Mouse (Mus musculus) mature B cell (primary cell): Measurements from ENCODE around the gene Stmn1.

Source experiments
- in situ Hi-C: fragments of 300-500 bp; cut with MboI; formaldehyde crosslinking; loops from 2 replicates; pipeline ENCODE4 v1.14.3; 2019

Gene Stmn1

DNA sequence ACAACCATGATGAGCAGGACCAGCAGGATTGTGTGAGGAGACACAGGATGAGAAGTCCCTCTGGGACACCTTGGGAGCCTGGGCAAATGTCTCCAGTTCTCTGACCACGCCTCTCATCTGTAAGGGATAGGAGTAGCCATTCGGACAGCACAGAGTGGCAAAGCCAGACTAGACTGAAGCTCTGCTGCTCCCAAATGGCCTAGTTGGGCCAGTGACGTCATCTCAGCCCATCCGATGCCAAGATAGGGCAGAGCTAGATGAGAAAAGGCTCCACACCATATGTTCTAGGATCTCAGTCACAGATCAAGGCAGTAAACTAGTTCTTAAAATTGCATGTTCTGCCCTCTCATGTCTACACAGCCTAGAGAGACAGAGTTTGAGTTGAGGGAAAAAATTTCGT lies 9.3 kb upstream of the Stmn1 start:
- in situ Hi-C loops, result no loop called here

DNA sequence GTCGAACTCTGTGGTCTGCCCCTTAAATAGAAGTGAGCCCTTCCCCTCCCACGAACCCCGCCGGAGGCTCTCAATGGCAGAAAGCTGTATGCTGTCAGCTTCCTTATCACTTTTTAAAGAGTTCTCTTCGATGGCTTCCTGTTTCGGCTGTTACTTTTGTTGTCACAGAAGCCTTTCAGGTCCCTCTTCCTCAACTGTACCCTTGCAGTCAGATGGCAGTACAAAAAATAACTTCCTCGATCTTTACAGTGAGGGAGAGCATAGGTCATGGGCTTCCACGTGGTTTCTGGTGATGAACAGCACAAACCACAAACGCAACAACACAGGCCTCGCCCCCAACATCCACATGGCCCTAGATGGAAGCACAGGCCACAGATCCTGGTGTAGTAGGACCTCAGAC lies 7.8 kb upstream of the Stmn1 start:
- in situ Hi-C loops, result no loop called here

DNA sequence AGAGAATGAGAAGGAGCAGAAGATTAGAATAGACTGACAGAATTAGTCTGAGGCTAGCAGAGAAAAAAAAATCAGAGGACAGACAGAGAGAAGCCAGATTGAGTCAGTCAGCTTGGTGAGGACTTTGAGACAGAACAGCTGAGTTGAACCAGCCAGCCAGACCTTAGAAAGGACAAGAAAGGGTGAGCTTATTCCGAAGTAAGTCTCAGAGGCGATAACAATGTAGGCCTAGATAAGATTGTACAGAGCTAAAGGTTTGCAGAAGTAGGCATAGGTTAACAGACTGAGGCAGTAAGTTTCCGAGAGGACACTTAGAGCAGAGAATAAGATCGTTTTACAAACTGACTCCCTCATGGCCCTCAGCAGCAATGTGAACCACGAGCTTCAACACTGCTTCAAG lies 6.9 kb upstream of the Stmn1 start:
- in situ Hi-C loops, result no loop called here

DNA sequence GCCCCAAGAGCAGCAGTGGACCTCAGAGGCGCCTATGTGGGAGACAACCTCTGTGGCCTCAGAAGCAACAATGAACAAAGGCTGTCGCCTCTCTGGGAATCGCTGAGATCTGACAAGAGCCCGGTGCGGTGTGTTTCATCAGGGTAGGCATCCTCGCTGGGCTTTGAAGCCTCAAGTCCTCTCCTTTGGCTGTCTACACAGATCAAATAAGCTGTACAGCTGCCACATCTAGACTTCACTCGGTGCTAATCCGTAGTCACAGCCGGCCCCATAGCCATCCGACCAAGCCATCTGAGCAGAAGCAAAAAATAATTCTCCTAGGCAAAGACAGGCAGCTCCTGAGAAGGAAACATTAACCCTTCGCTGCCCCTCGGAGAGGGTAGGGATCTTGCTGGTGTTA lies 2.3 kb upstream of the Stmn1 start:
- in situ Hi-C loops, result no loop called here

DNA sequence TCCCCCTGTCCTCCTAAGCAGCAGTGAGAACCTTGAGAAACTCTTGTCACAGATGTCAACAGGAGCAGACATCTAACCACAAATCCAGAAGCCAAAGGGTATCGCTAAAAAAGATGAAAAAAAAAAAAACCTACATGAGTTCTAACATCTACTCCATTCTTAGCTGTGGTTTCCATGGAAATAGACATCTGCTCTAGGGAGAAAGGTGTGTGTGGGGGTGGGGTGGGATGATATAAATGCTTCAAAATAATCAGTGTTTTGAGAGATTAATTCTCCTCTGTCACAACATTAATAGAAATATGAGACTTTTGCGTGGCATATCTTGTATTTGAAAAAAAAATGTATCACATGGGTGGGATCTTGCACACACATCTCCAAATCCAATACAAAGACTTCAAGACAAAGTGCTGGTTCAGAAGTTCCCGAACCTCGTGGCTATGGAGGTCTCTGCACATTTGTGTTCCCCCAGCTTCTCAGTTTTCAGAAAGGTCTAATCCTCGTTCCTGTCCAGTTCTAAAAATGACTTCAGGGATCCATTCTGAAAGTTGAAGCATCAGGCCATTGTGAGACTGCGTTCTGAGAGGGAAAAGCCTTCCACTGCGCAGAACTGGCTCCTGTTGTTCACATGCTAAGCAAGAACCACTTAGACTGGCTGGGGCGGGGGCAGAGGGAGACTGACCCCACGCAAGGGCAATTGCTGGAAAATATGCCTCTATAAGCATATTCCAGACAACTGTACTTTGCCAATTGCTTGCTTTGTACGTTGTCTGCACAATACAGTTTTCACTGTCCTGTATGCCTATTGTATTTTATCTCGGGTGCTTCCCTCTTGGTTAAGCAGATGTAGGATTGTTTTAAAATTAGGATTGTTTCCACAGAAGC lies 1.5 kb upstream of the Stmn1 start:
- in situ Hi-C loops, result no loop called here

DNA sequence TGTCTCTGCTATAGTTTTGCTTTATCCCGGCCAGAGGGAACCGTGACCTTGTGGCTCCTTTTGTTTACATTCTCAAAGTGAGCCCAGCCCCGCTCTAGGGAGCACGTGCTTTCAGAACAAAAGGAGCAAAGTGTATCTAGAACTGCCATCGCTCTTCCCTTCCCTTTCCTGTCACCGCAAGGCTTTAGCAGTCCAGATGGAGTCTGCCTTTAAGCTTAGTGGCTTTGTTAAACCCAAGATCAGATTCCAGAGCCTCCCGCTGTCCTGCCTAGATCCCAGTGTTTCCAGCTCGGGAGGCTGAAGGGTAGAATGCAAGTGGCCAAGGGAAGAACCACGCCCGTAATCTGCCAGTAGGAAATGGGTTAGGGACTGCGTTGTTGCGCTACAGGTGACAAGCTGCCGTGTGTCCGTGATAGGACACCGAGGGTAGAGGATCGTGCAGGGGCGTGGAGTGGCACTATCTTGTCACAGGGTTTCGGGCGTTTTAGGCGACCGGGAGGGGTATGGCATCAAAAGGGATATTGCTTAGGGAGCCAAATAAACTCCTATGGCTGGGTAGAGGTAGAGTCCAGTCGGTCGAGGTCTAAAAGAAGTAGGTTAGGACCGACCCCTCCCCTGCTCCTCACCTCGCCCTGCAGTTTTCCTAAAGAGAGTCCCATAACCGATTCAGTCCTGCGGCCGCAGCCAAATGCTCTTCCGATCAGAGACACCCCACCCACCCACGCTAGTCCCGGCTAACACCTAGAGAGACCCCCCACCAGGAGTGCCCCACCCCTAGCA lies 495 bp upstream of the Stmn1 start:
- in situ Hi-C loops, result no loop called here

DNA sequence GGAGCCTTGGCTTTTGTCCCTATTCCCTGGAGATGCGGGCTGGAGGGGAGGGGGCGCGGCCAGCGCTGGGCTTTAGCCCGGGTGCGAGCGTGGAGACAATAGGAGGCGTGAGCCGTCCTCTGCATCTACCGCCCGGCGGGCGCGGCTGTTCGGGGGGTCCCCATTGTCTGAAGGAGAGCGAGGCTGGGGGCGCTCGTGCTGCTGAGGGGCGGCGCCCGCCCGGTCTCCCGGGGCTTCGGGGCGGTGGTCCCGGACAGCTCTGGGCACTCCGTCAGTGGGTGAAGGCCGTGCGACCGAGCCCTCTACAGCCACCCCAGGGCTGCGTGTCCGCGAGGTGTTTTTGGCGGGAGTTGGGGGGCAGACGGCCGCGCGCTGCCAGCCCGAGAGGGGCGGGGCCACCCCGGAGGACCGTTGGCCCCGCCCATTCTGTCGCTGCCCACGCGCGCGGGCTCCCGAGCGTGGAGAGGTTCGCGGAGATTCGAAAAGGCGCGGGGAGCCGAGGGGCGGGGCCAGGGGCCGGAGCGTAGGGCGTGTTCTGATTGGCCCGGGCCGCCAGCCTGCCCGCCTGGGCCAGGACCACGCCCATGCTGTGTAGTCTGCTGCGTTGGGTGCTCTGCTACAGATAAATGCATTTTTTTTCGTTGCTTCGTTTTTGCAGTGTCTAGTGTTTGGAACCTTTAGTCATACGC lies 602 bp downstream of the Stmn1 start:
- in situ Hi-C loops, result no loop called here

DNA sequence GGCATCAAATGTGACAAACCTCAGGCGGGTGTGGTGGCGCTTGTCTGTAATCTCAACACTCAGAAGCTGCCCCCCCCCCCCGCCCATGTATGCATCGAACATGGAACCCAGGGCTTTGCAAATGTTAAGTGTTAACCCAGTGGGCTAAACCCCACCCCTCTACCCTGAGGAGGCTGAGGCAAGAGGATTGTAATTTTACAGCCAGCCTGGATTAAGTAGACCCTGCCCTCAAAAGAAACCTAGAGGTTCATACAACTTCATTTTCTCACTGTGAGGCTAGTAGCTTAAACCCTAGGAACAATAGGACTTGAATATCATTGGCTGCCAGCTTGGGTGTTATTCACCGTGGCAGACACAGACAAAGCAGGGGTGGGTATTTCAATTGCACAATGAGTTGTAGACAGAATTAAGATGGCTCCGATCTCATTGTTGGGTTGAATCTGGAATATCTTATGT lies 1.2 kb downstream of the Stmn1 start:
- in situ Hi-C loops, result no loop called here

DNA sequence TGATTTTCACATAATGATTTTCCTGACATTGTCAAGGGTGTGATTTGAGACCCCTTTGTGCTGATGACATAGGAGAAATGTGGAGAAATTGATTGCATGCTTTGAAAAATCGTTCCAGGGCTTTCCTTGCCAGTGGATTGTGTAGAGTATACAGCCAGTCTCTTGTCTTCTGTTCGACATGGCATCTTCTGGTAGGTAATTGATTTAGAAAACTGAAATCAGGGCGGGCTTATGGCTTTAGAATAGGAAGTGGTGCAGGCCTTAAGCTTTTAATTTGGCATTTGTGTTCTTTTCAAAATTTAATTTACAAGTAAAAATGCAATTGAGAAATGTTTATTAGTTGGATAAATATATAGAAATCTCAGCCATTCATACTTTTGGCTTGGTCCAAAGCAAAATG lies 1.9 kb downstream of the Stmn1 start:
- in situ Hi-C loops, result no loop called here

DNA sequence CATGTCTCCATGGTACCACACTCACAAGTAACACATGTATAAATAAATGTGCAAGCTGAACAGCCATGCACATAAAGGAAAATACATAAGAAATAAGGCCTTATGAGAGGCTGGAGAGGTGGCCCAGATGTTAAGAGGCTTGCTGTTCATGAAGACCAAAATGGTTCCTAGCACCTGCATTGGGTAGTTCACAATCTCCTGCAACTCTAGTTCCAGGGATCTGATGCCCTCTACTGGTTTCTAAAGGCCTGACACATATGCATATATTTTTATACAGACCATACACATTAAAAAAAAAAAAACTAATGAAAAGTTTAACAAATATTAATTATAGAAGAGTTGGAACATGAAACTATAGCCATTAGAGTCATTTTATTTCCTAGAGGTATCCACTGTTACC lies 3.3 kb downstream of the Stmn1 start:
- in situ Hi-C loops, result no loop called here

DNA sequence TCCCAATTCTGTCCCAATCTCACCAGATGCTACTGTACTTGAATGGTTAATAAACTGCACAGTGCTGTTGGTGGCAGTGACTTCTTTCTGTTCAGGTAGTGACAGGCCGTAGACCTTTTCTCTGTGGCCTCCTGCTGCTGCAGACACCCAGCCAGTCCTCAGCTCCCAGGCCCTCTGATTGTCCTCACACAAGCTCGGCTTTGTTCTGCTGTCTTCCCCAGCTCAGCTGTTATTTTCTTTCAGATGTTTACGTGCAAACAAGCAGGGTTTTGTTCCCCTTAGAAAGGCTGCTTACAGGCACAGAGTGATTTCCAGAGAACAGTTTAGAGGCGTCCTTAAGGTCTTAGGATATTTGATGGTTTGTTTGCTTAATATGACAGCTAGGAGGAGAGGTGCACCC lies 5.6 kb downstream of the Stmn1 start:
- in situ Hi-C loops, result no loop called here

DNA sequence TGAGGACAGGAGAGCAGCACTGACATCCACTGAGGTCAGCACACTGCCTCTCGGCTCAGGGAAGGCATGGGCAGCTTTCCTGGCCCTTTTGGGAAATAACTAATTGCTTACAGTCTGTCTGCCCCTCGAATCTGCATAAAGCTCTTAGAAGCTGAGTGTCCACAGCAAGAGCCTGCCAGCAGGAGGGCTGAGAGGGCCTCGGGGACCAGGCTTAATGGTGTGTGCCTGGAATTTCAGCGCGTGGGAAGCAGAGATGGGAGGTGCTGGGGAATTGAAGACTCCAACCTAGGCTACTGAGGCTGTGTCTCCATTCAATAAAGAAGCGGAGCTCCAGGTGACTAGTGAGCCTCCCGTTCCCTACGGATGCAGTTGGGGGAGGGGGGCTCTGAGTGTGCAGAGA lies 6.1 kb downstream of the Stmn1 start:
- in situ Hi-C loops, result no loop called here

DNA sequence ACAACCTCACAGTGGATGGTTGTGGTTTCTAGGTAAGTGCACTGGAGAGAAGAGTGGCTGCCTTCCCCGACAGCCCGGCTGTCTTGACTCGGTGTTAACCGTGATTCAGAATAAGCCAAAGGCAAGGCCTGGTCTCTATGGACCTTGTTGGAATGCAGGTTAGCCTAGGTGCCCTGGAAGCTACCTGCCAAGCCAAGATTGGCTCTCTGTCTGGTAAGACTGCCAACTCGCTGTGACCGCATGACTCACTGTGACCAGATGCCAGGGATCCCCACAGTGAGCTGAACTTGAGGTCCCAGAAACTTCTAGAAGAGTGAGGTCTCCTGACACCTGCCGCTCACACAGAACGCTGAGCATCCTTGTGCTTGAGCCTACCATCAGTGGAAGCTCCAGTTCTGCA lies 8.8 kb downstream of the Stmn1 start:
- in situ Hi-C loops, result loop anchor here (5.0 kb wide), 1 partner anchor 80 kb away; the partner anchor contains the start of gene Pafah2

DNA sequence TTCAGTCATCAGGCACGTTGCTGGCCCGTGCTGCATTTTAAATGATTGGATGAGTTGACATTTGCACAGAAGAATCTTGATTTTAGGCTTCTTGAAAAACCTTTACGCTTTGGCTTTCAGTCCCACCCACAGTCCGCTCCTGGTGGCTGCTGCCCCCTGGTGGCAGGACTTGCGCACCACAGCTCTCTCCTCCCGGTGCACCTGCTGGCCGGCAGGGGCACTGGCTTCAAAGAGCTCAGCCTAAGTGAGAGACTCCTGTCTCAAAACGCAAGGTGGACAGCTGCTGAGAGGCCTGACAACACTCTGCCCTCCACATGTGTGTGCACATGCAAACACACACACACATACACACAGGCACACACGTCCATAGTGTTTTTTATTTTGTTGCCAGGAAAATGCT lies 9.9 kb downstream of the Stmn1 start:
- in situ Hi-C loops, result loop anchor here (5.0 kb wide), 1 partner anchor 81 kb away; the partner anchor contains the start of gene Pafah2

DNA sequence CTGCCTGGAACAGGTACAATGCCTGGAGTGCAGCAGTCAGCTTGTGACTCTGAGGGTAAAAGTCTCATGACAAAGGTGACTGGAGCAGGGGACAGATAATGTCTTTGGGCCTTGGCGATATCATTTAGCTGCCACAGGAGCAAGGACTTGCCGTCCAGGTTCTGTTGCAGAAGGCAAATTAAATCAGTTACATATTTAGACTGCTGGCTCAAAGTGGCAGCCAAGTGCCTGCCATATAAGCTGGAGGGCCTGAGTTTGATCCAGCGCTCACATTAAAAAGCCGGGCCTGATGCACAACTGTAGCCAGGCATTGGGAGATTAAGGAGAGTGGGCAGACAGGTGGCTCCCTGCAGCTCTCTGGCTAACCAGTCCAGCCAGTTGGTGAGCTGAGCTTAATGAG lies 11.7 kb downstream of the Stmn1 start:
- in situ Hi-C loops, result loop anchor here (5.0 kb wide), 1 partner anchor 83 kb away; the partner anchor contains the start of gene Pafah2

DNA sequence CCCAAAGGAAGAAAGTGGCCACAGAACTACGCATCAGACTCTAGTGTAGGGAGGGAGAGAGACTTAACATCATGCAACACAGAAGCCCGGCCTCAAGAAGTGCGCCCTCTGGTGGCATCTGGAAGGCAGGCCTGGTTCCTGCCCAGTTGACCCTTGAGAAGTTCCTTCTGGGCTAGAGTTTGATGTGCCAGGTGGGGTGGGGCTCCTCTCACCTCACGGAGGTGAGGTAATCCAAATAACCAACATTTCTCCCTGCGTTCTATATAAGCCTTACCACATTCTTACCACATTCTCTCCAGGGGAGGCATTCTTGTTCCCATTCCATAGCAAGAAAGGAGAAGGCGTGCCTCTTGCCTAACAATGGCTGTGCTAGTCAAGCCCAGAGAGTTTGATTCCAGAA lies 12.7 kb downstream of the Stmn1 start:
- in situ Hi-C loops, result no loop called here

DNA sequence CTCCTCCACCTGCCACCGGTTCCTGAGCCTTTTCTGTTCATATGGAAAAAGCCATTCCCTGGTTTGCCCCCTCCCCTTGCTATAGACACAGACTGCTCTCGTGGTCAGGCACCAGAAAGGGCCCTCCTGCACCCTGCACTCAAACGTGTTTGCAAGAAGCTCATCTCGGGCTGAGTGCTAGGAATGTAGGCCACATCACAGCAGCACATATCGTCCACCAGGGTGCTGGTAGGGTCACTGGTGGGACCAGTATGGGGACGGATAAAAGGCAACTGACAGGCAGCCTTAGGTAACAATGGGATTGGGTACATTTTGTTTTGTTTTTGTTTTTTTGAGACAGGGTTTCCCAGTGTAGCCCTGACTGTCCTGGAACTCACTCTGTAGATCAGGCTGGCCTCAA lies 13.2 kb downstream of the Stmn1 start:
- in situ Hi-C loops, result no loop called here

DNA sequence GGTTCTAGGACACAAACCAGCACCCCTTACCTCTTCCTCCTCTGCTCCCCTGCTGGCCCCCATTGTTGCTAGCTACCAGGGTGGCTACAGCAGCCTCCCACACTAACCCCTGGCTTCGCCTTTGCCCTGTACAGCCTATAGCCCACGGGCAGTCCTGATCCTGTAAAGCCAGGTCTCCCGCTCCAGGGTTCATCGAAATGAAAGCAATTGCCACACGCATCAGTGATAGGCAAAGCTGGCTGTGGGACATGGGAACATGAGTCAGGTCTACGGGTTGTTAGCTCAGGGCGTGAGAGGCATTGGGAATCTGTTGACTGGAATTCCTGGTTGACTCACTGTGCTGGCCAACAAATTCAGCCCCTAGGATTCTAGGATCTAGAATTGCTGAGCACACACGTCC lies 14.3 kb downstream of the Stmn1 start:
- in situ Hi-C loops, result no loop called here

DNA sequence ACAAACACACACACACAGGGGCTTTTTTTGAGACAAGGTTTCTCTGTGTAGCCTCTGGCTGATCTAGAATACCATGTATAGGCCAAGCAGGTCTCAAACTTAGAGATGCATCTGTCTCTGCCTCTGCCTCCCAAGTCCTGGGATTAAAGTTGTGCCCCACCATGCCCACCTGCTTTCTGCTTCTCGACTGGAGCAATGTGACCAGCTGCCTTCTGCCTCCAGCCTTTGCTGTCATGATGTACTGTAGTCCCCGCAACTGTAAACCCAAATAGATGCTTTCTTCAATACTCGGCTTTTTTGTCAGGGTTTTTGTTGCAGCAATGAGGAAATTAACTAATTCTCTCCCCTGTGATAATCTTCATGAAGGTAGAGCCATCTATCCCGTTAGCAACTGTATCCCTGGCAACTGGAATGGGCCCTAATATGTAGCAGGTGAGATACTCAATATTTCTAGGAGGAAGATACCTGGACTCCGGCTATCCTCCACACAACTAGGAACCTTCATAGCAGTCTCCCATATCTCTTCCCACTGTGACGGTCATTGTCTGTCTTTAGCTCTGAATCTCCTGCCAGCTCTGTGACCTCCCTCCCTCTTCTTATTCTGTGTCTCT lies 15.1 kb downstream of the Stmn1 start:
- in situ Hi-C loops, result no loop called here

DNA sequence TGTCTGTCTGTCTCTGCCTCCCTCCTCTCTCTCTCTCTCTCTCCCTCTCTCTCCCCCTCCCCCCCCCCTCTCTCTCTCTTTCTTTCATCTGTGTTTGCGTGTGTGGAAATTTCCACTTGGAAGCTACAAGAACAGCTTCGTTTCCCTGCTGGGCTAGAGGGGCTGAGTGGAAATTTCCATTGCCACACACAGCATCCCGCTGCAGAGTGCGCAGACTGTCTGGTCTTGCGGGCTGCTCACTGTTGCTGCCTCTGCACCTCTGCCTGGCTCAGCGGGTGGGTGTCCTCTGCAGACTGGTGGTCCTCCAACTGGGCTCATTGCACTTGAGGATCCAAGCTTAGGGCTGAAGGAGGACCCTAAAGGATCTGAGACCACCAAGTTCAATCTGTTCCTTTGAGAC lies 15.6 kb downstream of the Stmn1 start:
- in situ Hi-C loops, result no loop called here

DNA sequence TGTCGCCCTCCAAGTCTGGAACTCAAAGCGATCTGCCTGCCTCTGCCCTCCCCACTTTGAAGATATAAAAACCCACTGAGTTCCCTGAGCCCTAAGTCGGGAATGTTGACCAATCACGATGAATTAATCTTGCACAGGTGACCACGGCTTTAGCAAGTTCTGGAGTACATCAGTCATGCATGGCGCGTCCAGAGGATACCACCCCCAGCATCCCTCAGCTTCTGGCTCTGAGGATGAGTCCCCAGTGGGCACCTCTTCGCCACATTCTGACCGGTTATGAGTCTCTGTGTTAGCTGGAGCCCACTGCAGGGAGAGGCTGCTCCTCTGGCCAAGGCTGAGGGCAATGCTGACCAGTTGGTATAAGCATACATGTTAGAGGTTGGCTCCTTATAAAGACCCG lies 16.1 kb downstream of the Stmn1 start:
- in situ Hi-C loops, result no loop called here
